Mouse (Mus musculus) limb, embryonic 11.5 days (tissue): Measurements from ENCODE around the gene Map10. TPM values are rescaled to one million over a fixed set of nuclear protein-coding genes. Genes with fewer than 3 reads are reported as not detected.

ENCODE experiments used
- ATAC-seq: fragments of 200-750 bp; cut with Nextera tagmentation; 2 replicates; pipeline ENCODE4 v1.8.0; 2017; ENCODE audit warnings: low read depth; ENCODE audit not compliant: insufficient number of reproducible peaks, low FRiP score, low TSS enrichment
- DNase-seq: peaks from one replicate; pipeline ENCODE4 v3.0.0-alpha.2; 2015; ENCODE audit warnings: low spot score
- H3K27ac ChIP-seq: fragments of 300-500 bp; sonication (generic); replicated peaks from 2 replicates; pipeline ENCODE4 v1.5.1; 2014; ENCODE audit warnings: low read depth, mild to moderate bottlenecking, low read length
- H3K27me3 ChIP-seq: fragments of 300-500 bp; sonication (generic); 2 replicates; pipeline ENCODE4 v1.6.1; 2014; ENCODE audit warnings: mild to moderate bottlenecking, low read length, mixed read lengths; ENCODE audit not compliant: control insufficient read depth, insufficient read depth
- H3K36me3 ChIP-seq: fragments of 300-500 bp; sonication (generic); 2 replicates; pipeline ENCODE4 v1.6.1; 2014; ENCODE audit warnings: mild to moderate bottlenecking, low read length, moderate library complexity, mixed read lengths; ENCODE audit not compliant: control insufficient read depth, insufficient read depth
- H3K4me1 ChIP-seq: fragments of 300-500 bp; sonication (generic); 2 replicates; pipeline ENCODE4 v1.6.1; 2014; ENCODE audit warnings: low read length, mixed read lengths; ENCODE audit not compliant: control insufficient read depth, insufficient read depth
- H3K4me2 ChIP-seq: fragments of 300-500 bp; sonication (generic); 2 replicates; pipeline ENCODE4 v1.6.1; 2014; ENCODE audit warnings: low read depth, mild to moderate bottlenecking, moderate library complexity; ENCODE audit not compliant: severe bottlenecking
- H3K4me3 ChIP-seq: fragments of 300-500 bp; sonication (generic); 2 replicates; pipeline ENCODE4 v1.5.1; 2014; ENCODE audit warnings: low read depth, low read length
- H3K9ac ChIP-seq: fragments of 300-500 bp; sonication (generic); 2 replicates; pipeline ENCODE4 v1.6.1; 2014; ENCODE audit warnings: mild to moderate bottlenecking, low read length
- H3K9me3 ChIP-seq: fragments of 300-500 bp; sonication (generic); 2 replicates; pipeline ENCODE4 v1.6.1; 2016; ENCODE audit warnings: low read length; ENCODE audit not compliant: control insufficient read depth
- WGBS: fragments of 180-500 bp; shearing (Covaris S2); extraction: QIAGEN DNeasy Blood & Tissue Kit; methylation state at CpG from one replicate; pipeline ENCODE4 v1.1.7; 2014; 5-methylcytosine and 5-hydroxymethylcytosine counted together
- polyA plus RNA-seq: library from polyadenylated mRNA; unstranded; fragments of >200 nt; fragmentation: Nextera tagmentation; extraction: Ambion mirVana; gene quantifications from 2 replicates; pipeline ENCODE4 v1.2.1, GENCODE M21; 2014

The Map10 gene
- polyA plus RNA-seq, 1 experiment from 2014 or later: 7.0 TPM

DNA sequence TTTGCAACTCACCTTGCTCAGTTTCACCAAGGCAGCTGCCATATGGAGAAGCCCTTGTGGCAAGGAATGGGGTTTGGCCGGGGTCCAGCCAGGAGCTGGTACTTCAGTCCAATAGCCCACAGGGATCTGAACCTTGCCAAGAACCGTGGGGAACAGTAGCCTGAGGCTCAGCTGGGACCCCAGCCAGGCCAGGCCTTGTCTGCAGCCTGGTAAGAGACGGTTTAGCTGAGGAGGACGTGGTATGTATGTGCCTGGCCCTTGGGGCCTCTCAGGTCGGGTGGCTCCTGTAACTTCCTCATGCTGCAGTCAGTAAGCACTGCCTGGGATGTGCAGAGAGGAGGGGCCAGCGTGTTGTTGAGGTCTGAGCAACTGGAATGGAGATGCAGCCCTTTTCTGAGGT lies 27.8 kb upstream of the Map10 start:
- H3K9ac ChIP-seq: no peak overlapping the region
- H3K27ac ChIP-seq: no peak overlapping the region
- H3K4me2 ChIP-seq: no peak overlapping the region
- H3K4me1 ChIP-seq: 0 out of 2 replicates have a peak, but pooled peaks cover 4% of the 10 kb centered on the region
- ATAC-seq (no peak), DNase-seq (no peak)
- H3K36me3 ChIP-seq: no peaks in the 10 kb centered on the region
- no peak overlapping the region for H3K4me3 ChIP-seq
- H3K9me3 ChIP-seq: no peaks in the 10 kb centered on the region
- WGBS: 85% methylated on average over 6 of the region's 6 CpGs
- H3K27me3 ChIP-seq: no peaks in the 10 kb centered on the region

DNA sequence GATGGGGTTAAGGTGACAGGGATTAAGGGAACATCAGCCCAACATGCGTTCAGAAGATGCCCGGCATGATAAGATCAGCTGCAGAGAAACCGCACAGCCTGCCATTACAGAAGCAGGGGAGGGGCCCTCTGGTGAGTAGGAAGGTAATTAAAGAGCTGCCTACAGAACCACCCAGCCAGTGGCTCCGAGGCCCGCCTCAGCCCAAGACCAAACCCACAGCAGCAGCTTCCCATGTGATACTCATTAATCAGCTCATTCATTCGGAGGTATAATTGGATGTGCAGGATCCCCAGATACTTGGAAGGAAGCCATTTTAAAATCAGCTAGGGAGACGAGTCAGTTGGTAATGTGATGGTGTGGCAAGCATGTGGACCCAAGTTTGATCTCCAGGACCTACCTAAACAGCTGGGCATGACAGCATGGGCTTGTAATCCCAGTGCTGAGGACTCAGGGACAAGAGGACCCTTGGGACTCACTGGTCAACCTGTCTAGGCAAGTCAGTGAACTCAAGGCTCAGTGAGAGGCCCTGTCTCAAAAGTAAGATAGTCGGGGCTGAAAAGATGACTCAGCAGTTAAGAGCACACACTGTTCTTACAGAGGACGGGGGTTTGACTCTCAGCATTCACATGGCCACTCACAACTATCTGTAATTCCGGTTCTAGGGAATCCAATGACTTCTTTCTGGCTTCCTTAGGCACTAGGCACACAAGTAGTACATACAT lies 23.7 kb upstream of the Map10 start:
- Histone ChIP-seq H3K36me3 (no peaks in the 10 kb centered on the region), H3K27me3 (no peaks in the 10 kb centered on the region), H3K4me2 (no peak overlapping the region), H3K9me3 (no peaks in the 10 kb centered on the region), H3K9ac (no peak overlapping the region), H3K4me3 (no peak overlapping the region), H3K27ac (no peak overlapping the region), H3K4me1 (no peaks in the 10 kb centered on the region)
- ATAC-seq: no peak
- DNase-seq: no peak
- WGBS: 69% methylated on average over 10 of the region's 10 CpGs

DNA sequence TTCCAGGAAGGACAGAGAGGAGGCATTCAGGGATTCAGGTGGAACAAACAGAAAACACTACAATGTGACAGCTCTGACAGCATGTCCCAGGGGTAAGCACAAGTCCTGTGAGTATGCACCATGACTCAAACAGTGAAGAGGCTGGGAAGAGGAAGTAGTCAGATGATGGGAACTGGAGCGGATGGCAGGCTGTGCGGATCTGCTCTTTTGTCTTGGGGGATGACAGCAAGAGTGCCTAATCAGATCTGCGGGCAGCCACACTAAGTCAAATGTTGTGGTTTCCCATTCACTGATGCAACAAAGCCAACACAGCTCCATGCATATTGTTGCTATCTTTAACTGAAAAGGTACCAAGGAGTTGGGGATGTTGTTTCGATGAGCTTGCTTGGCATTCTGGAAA lies 20.2 kb upstream of the Map10 start:
- Histone ChIP-seq H3K9me3 (no peaks in the 10 kb centered on the region), H3K4me1 (no peaks in the 10 kb centered on the region), H3K36me3 (no peaks in the 10 kb centered on the region), H3K4me2 (no peak overlapping the region), H3K9ac (no peak overlapping the region), H3K27ac (no peak overlapping the region), H3K27me3 (no peaks in the 10 kb centered on the region), H3K4me3 (no peak overlapping the region)
- 86% methylated on average over 4 of the region's 4 CpGs for WGBS
- DNase-seq: no peak
- ATAC-seq: no peak

DNA sequence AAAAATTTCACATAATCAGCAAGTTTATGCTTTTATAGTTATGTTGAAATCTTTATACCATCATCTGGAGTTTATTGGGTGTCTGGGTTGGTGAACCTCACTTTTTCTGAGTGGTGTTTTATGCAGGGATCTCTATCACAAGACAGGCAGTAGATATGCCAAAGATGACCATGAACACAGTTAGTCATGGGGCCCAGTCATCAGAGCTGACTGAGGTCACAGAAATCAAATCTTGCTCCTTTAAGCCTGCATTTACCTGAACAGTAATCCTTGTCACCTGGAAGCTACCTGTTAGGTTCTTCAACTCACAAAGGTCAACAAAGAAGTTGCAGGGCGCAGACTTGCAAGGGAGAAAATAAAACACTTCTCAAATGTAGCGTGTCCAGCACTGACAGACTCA lies 14.8 kb upstream of the Map10 start:
- Histone ChIP-seq H3K9ac (no peak overlapping the region), H3K4me3 (no peak overlapping the region), H3K4me1 (no peaks in the 10 kb centered on the region), H3K27ac (no peak overlapping the region), H3K27me3 (no peaks in the 10 kb centered on the region), H3K9me3 (no peaks in the 10 kb centered on the region), H3K36me3 (no peaks in the 10 kb centered on the region), H3K4me2 (no peak overlapping the region)
- 100% methylated on average over 2 of the region's 2 CpGs for WGBS
- DNase-seq (no peak), ATAC-seq (no peak)

DNA sequence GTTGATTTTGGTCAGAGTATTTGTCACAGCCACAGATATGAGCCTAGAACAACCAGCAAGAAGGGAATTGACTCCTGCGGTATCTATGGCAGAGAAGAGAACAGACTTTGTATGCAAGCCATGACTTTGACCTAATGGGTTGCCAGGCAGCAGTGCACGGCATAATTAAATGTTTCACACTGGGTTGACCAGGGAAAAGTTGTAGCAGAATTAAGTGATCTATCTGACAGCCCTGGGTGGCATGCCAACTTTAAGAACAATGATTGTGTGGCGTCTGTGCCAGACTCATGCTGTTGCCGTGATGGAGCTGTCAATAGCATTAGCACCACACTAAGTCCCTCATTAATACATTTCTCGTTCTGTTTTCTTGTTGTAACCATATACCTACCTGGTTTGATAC lies 11.1 kb upstream of the Map10 start:
- H3K27me3 ChIP-seq: no peaks in the 10 kb centered on the region
- no peak for ATAC-seq
- 88% methylated on average over 5 of the region's 5 CpGs for WGBS

DNA sequence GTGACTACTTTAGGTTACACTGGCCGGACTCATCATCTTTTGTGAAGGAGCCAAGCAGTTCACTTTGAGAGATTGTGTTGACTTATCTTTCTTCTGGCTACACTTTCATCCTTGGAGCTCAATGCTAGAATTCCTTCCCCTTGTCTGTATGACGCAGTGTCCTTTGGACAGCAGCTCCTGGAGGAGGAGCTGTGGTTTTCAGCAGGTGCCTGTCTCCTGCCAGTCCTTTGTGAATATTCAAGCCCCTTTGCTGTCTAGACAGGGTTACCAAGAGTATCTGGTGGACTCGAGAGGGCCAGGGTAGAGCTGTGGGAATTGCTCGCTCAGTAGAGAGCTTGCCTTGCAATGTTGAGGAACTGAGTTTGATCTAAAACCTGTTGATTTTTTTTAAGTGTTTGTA lies 10.7 kb upstream of the Map10 start:
- H3K9me3 ChIP-seq: no peaks in the 10 kb centered on the region
- no peak overlapping the region for H3K9ac ChIP-seq
- ATAC-seq: no peak
- H3K27me3 ChIP-seq: no peaks in the 10 kb centered on the region
- WGBS: 83% methylated on average over 4 of the region's 4 CpGs
- DNase-seq: no peak
- no peak overlapping the region for H3K4me3 ChIP-seq
- H3K36me3 ChIP-seq: no peaks in the 10 kb centered on the region
- H3K4me2 ChIP-seq: no peak overlapping the region
- H3K4me1 ChIP-seq: no peaks in the 10 kb centered on the region
- no peak overlapping the region for H3K27ac ChIP-seq

More for the DNA sequence above, 11.1 kb upstream of the Map10 start:
- Histone ChIP-seq H3K27ac (no peak overlapping the region), H3K4me1 (no peaks in the 10 kb centered on the region), H3K4me2 (no peak overlapping the region), H3K36me3 (no peaks in the 10 kb centered on the region), H3K9me3 (no peaks in the 10 kb centered on the region), H3K4me3 (no peak overlapping the region), H3K9ac (no peak overlapping the region)
- no peak for DNase-seq

DNA sequence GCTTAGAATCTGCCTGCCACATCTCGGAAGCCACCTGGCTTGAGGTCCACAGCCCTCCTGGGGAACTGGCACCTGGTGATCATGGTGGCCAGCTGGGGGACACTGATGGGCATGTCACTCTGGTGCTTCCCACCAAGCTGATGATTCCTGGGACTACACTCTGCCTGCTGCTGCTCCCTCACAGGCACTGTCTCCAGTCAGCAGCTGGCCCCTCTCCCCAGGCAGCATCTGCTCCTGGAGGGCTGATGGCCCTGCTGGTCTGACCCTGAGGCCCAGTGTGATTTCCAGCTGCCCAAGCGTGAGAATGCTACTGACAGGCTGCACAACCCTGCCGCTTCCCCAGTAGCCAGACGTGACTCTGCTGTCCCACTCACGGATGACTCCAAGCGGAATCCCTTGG lies 9.2 kb upstream of the Map10 start:
- 85% methylated on average over 6 of the region's 6 CpGs for WGBS
- Histone ChIP-seq H3K9me3 (no peaks in the 10 kb centered on the region), H3K27ac (no peak overlapping the region), H3K4me2 (no peak overlapping the region), H3K9ac (no peak overlapping the region), H3K27me3 (no peaks in the 10 kb centered on the region), H3K4me3 (no peak overlapping the region), H3K4me1 (no peaks in the 10 kb centered on the region), H3K36me3 (no peaks in the 10 kb centered on the region)
- no peak for DNase-seq
- ATAC-seq: no peak

DNA sequence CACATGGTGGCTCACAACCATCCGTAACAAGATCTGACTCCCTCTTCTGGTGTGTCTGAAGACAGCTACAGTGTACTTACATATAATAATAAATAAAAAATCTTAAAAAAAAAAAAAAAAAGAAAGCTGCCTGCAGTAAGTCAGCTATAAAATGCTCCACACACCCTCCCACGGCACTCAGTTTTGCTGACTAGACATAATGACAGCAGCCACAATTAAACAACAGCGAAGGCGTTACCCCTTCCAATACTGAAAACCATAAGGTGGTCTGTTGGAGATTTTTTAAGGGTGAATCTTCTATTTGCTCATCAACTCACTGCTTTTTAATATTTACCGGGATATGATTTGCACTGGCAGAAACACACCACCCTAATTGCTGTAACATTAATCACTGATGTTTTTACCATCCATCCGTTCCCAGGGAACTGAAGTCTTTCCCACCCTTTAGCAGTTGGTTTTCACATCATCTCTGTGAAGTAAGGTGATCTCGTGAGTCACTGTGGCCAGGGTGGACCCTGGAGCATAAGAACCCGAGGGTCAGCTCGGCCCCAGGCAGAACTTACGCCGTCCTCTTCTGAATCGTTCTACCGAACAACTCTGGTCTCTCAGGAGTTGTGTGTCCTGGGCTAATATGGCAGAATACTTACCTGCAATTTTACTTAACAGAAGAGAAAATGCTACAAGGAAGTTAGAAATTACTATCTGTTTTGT lies 7.5 kb upstream of the Map10 start:
- Histone ChIP-seq H3K27ac (no peak overlapping the region), H3K4me2 (no peak overlapping the region)
- 88% methylated on average over 12 of the region's 13 CpGs for WGBS

More for the DNA sequence above, 7.5 kb upstream of the Map10 start:
- ATAC-seq: no peak
- Histone ChIP-seq H3K27me3 (no peaks in the 10 kb centered on the region), H3K9me3 (no peaks in the 10 kb centered on the region), H3K4me1 (no peaks in the 10 kb centered on the region; the same call in 1 of the 2 replicates), H3K4me3 (no peak overlapping the region), H3K9ac (no peak overlapping the region), H3K36me3 (no peaks in the 10 kb centered on the region)
- DNase-seq: no peak
